Comparison of ENCODE assay signal across 21 mouse cellular contexts in the genomic region with DNA sequence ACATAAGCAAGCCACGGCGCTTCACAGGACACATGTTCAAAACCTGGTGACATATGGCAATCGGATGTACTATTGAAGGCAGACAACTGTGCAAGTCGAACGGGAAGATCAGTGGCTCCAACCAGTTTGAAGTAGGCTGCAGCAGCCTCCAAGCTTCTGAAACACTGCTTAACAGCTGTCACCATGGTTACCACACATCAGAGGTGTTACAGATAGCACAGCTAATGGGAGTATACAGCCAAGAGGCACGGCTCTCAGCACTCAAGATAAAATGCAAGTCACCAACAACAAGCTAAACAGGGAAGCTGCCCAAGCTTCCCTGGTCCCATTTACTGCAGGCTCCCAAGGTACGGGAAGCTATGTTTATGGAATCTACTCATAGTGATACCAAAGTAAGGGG. TPM values are rescaled to one million over a fixed set of nuclear protein-coding genes. Genes with fewer than 3 reads are reported as not detected.
DNase-seq lines count a peak whose midpoint lies in the region; ATAC-seq and TF ChIP-seq lines count a peak whose summit lies in the region.
"Had no signal": no experiment of that assay in that cellular context is flagged by ENCODE, and none has a peak within 500 bp of the region (broad histone marks: within the 10 kb centered on the region; RNA-seq: fewer than 3 reads in every experiment).

No protein-coding gene starts in this region.

- H3K36me3 ChIP-seq in heart, embryonic 16.5 days (ENCODE audit: control insufficient read depth, insufficient read depth): no peaks in the 10 kb centered on the region
- no peaks in the 10 kb centered on the region for H3K36me3 ChIP-seq in midbrain, embryonic 14.5 days (ENCODE audit: control insufficient read depth, insufficient read depth, low read length)
- no peaks in the 10 kb centered on the region for H3K36me3 ChIP-seq in midbrain, embryonic 11.5 days (ENCODE audit: control insufficient read depth, insufficient read depth, low read length)
- H3K36me3 ChIP-seq in forebrain, embryonic 16.5 days (ENCODE audit: control insufficient read depth, insufficient read depth): no peaks in the 10 kb centered on the region
- H3K36me3 ChIP-seq in midbrain, postnatal 0 days (ENCODE audit: insufficient read depth, low read length): no peaks in the 10 kb centered on the region
- H3K36me3 ChIP-seq: embryonic facial prominence, embryonic 13.5 days had no signal

- no peaks in the 10 kb centered on the region for H3K9me3 ChIP-seq in heart, embryonic 16.5 days (replicated peaks; ENCODE audit: control insufficient read depth, low read length)
- H3K9me3 ChIP-seq in midbrain, embryonic 14.5 days (ENCODE audit: control insufficient read depth, low read length): no peaks in the 10 kb centered on the region
- no peaks in the 10 kb centered on the region for H3K9me3 ChIP-seq in midbrain, embryonic 11.5 days (ENCODE audit: control insufficient read depth, low read length)
- H3K9me3 ChIP-seq in forebrain, embryonic 16.5 days (ENCODE audit: control insufficient read depth, low read length): no peaks in the 10 kb centered on the region
- H3K9me3 ChIP-seq in midbrain, postnatal 0 days (ENCODE audit: low read length): no peaks in the 10 kb centered on the region
- H3K9me3 ChIP-seq: embryonic facial prominence, embryonic 13.5 days had no signal

- H3K4me3 ChIP-seq in heart, embryonic 16.5 days (ENCODE audit: low read length): no peak overlapping the region
- H3K4me3 ChIP-seq in midbrain, embryonic 14.5 days (replicated peaks; ENCODE audit: low read depth, low read length): no peak overlapping the region
- no peak overlapping the region for H3K4me3 ChIP-seq in midbrain, embryonic 11.5 days (ENCODE audit: low read depth, low read length)
- H3K4me3 ChIP-seq in forebrain, embryonic 16.5 days (replicated peaks; ENCODE audit: low read length): no peak overlapping the region
- H3K4me3 ChIP-seq in midbrain, postnatal 0 days (ENCODE audit: low read depth, low read length): no peak overlapping the region
- H3K4me3 ChIP-seq: embryonic facial prominence, embryonic 13.5 days had no signal

- no peak overlapping the region for H3K27ac ChIP-seq in heart, embryonic 16.5 days (ENCODE audit: low read length)
- no peak overlapping the region for H3K27ac ChIP-seq in midbrain, embryonic 14.5 days (replicated peaks; ENCODE audit: low read depth, low read length)
- H3K27ac ChIP-seq in midbrain, embryonic 11.5 days (ENCODE audit: low read depth, low read length): no peak overlapping the region
- no peak overlapping the region for H3K27ac ChIP-seq in forebrain, embryonic 16.5 days (ENCODE audit: low read length)
- H3K27ac ChIP-seq in midbrain, postnatal 0 days (ENCODE audit: low read depth, low read length): no peak overlapping the region
- H3K27ac ChIP-seq: embryonic facial prominence, embryonic 13.5 days; liver, embryonic 14.5 days had no signal

- DNase-seq in heart, adult 8-10 months (ENCODE audit: low spot score): no peak
- DNase-seq in midbrain, embryonic 14.5 days: peak; percentile 64
- DNase-seq in midbrain, embryonic 11.5 days (ENCODE audit: low spot score, missing footprints): no peak
- peak; percentile 67 for DNase-seq in midbrain, postnatal 0 days (ENCODE audit: low spot score)
- no peak for DNase-seq in right cerebral cortex, postnatal 25 days
- DNase-seq: adrenal gland, adult 8-10 months; cerebellum, adult 11 months; cerebellum, postnatal 10 days; gastrocnemius, postnatal 25 days; kidney, adult 8-10 months; kidney, postnatal 25 days; lung, postnatal 10 days; spleen, adult 18-20 months; thymus, postnatal 36 days had no signal

- WGBS in heart, embryonic 16.5 days: 42% methylated on average over 7 of the region's 7 CpGs
- WGBS in midbrain, embryonic 14.5 days: 74% methylated on average over 7 of the region's 7 CpGs
- 85% methylated on average over 7 of the region's 7 CpGs for WGBS in midbrain, embryonic 11.5 days
- WGBS in forebrain, embryonic 16.5 days: 73% methylated on average over 7 of the region's 7 CpGs
- WGBS in midbrain, postnatal 0 days: 54% methylated on average over 7 of the region's 7 CpGs

- no peak overlapping the region for H3K9ac ChIP-seq in heart, embryonic 16.5 days (ENCODE audit: low read length)
- no peak overlapping the region for H3K9ac ChIP-seq in midbrain, embryonic 14.5 days (replicated peaks; ENCODE audit: low read length)
- H3K9ac ChIP-seq in midbrain, embryonic 11.5 days (ENCODE audit: low read length): no peak overlapping the region
- H3K9ac ChIP-seq in forebrain, embryonic 16.5 days (replicated peaks; ENCODE audit: low read depth, low read length): no peak overlapping the region
- no peak overlapping the region for H3K9ac ChIP-seq in midbrain, postnatal 0 days (replicated peaks; ENCODE audit: low read length, poor library complexity, severe bottlenecking)
- H3K9ac ChIP-seq: embryonic facial prominence, embryonic 13.5 days; liver, embryonic 14.5 days had no signal

- H3K4me1 ChIP-seq in heart, embryonic 16.5 days (ENCODE audit: control insufficient read depth, insufficient read depth, low read length): peaks cover 8% of the 10 kb centered on the region
- 0 out of 2 replicates have a peak, but pooled peaks cover 4% of the 10 kb centered on the region for H3K4me1 ChIP-seq in midbrain, embryonic 14.5 days (ENCODE audit: control insufficient read depth, insufficient read depth, low read length)
- H3K4me1 ChIP-seq in midbrain, embryonic 11.5 days (ENCODE audit: control insufficient read depth, insufficient read depth, low read length): no peaks in the 10 kb centered on the region
- no peaks in the 10 kb centered on the region for H3K4me1 ChIP-seq in forebrain, embryonic 16.5 days (replicated peaks; ENCODE audit: control insufficient read depth, insufficient read depth, low read length)
- H3K4me1 ChIP-seq in midbrain, postnatal 0 days (ENCODE audit: insufficient read depth, low read length): peaks cover 4% of the 10 kb centered on the region; the same call in 1 of the 2 replicates

- H3K4me2 ChIP-seq in heart, embryonic 16.5 days (ENCODE audit: low read depth, low read length): no peak overlapping the region
- no peak overlapping the region for H3K4me2 ChIP-seq in midbrain, embryonic 14.5 days (ENCODE audit: low read length)
- no peak overlapping the region for H3K4me2 ChIP-seq in midbrain, embryonic 11.5 days
- no peak overlapping the region for H3K4me2 ChIP-seq in forebrain, embryonic 16.5 days (ENCODE audit: low read length)
- H3K4me2 ChIP-seq in midbrain, postnatal 0 days (ENCODE audit: low read depth, low read length, poor library complexity, severe bottlenecking): no peak overlapping the region
- H3K4me2 ChIP-seq: embryonic facial prominence, embryonic 13.5 days had no signal

- TF ChIP-seq CTCF in midbrain, postnatal 0 days (IDR thresholded peaks at IDR 0.05): no peak

- peak; percentile 79 for ATAC-seq in heart, embryonic 16.5 days (replicated peaks; ENCODE audit: extremely low read depth, insufficient read depth, low FRiP score)
- no peak for ATAC-seq in midbrain, embryonic 14.5 days (ENCODE audit: low FRiP score, low TSS enrichment)
- ATAC-seq in midbrain, embryonic 11.5 days (ENCODE audit: low FRiP score): no peak
- peak; percentile 75 for ATAC-seq in forebrain, embryonic 16.5 days
- peak; percentile 77 for ATAC-seq in midbrain, postnatal 0 days (ENCODE audit: low FRiP score)

- H3K27me3 ChIP-seq in heart, embryonic 16.5 days (ENCODE audit: control insufficient read depth, insufficient read depth, low read length): no peaks in the 10 kb centered on the region
- H3K27me3 ChIP-seq in midbrain, embryonic 14.5 days (ENCODE audit: control insufficient read depth, insufficient read depth, low read length): no peaks in the 10 kb centered on the region
- no peaks in the 10 kb centered on the region for H3K27me3 ChIP-seq in midbrain, embryonic 11.5 days (ENCODE audit: control insufficient read depth, insufficient read depth, low read length)
- no peaks in the 10 kb centered on the region for H3K27me3 ChIP-seq in forebrain, embryonic 16.5 days (replicated peaks; ENCODE audit: control insufficient read depth, insufficient read depth, low read length)
- H3K27me3 ChIP-seq in midbrain, postnatal 0 days (ENCODE audit: insufficient read depth, low read length): no peaks in the 10 kb centered on the region
- H3K27me3 ChIP-seq: embryonic facial prominence, embryonic 13.5 days had no signal

RNA-seq across cellular contexts. Expression of gene Tnfsf11, which starts 46.6 kb away (rescaled TPM):
- polyA plus RNA-seq in heart, embryonic 16.5 days (2015; fragmentation: Nextera tagmentation; extraction: Ambion mirVana): 0.36 and 0.97 TPM in 2 replicates
- total RNA-seq in heart, adult 8-10 months (2022): not detected
- not detected in 2 replicates for polyA plus RNA-seq in midbrain, embryonic 14.5 days (2014; fragmentation: Nextera tagmentation; extraction: Ambion mirVana)
- 0.07 and 0.10 TPM in 2 replicates for polyA plus RNA-seq in midbrain, embryonic 11.5 days (2014; fragmentation: Nextera tagmentation; extraction: Ambion mirVana)
- 0.15 and 0.17 TPM in 2 replicates for polyA plus RNA-seq in forebrain, embryonic 16.5 days (2015; fragmentation: Nextera tagmentation; extraction: Ambion mirVana)
- 0.22 and 0.38 TPM in 2 replicates for total RNA-seq in midbrain, postnatal 0 days (2014; rRNA removed)
- 0.14 and 0.21 TPM in 2 replicates for polyA plus RNA-seq in midbrain, postnatal 0 days (2015; fragmentation: Nextera tagmentation; extraction: Ambion mirVana)
- total RNA-seq: adrenal gland, adult 8-10 months; gastrocnemius, postnatal 25 days; megakaryocyte progenitor cell, adult 5-6 weeks; monocyte, adult 5-6 weeks had no signal
- polyA plus RNA-seq: intestine, embryonic 14.5 days had no signal

Comparison
In these comparisons a context has a peak if more than half of its experiments do, and no peak if none do; other contexts are left out.
1. ATAC-seq: peak in heart, embryonic 16.5 days (single experiment), forebrain, embryonic 16.5 days (single experiment) and midbrain, postnatal 0 days (single experiment); none in midbrain, embryonic 14.5 days (single experiment) and midbrain, embryonic 11.5 days (single experiment).
2. DNase-seq: peak in midbrain, embryonic 14.5 days (single experiment) and midbrain, postnatal 0 days (single experiment); none in heart, adult 8-10 months (single experiment), midbrain, embryonic 11.5 days (single experiment) and right cerebral cortex, postnatal 25 days (single experiment).